Mouse (Mus musculus): Measurements from ENCODE around the gene Pom121.

The Pom121 gene

DNA sequence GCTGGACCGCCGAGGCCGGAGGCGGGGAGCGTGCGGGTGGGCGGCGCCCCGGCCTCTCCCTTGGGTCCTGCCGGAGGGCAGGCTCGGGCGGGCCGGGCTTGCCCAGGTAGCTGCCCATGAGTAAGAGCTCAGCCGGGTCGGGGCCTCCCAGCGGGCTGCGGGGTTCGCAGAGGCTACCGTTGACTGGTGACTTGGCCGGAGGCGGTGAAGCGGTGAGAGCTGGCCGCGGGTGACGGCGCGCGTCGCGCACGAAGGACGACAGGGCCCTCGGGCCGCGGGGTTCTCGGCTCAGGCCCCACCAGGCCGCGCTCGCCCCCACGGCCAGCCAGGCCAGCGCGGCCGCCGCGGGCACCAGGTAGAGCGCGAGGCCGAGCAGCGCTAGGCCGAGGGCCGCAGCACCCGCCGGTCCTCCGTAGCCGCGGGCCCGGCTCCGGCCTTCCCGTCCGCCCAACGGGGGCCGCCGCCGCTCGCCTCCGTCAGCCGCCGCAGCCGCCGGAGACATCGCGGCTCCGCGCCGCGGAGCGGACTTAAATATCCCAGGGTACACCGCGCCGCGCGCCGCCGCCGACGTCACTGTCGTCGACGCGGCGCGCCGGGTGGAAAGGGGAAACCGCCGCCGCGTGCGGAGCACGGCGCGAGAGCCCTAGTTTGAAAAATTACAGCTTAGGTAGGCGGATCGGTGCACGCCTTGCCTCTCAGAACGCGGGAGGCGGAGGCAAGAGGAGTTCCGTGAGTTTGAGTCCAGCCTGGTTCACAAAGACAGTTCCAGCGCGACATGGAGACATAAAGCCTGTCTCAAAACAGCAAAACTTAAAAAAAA is at the start of gene Pom121:
Pom121 (minus strand) TSS at position 543 of the 820 bp plus-strand sequence.
- in situ Hi-C loops (cut with MboI; ENCODE audit: low sequenced_read_pairs), result no loop called here

DNA sequence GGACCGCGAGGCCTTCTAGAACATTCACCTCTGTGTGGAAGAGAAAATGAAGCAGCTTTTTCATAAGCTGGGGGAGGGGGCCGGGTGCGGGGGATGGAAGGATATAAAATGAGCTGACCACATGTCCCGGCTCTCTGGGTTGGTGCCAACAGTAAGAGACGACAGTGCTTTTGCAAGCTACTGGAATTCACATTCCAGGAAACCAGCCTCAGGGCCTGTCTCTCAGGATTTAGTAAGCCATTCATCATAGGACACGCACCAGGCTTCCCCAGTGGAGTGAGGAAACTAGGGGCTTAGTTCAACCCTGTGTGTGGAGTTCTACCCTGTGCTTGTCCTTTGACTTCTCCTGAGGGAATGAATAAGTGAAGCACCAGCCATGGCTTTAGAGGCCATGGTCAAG is 48.1 kb upstream of the Pom121 start:
- in situ Hi-C loops (cut with MboI; ENCODE audit: low sequenced_read_pairs), result no loop called here

DNA sequence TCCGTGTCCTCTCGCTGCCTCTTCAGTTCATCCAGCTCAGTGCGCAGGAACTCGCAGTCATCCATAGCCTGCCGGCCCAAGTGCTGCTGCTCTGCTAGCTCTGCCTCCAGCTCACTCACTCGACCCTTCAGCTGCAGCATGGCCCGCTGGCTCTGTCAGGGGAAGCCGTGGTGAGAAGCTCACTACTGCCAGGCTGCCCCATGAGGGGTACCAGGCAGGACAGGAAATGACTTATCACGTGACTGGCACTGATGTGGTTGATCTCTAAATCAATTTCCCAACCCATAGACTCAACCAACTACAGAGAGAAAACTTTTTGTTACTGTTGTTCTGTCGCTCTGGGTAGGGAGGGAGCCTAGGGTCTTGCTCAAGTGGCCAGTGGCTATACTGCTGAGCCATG is 40.7 kb upstream of the Pom121 start:
- in situ Hi-C loops (cut with MboI; ENCODE audit: low sequenced_read_pairs), result no loop called here

DNA sequence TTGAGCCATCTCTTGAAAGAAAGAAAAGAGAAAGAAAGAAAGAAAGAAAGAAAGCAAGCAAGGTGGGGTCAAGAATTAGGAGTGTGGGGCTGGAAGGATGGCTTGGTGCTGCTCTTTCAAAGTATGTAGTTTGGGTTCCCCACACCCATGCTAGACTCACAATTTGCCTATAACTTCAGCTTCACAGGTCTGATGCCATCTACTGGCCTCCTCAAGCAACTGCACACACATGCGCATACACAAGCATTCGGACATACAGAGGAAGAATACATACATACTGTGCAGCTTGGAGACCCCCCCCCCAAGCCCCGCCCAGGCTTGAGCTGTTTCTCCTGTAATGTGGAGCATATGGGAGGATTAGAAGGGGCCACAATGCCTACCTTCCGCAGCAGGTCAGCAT is 39.5 kb upstream of the Pom121 start:
- in situ Hi-C loops (cut with MboI; ENCODE audit: low sequenced_read_pairs), result no loop called here

GRCm38 (mm10) chr5:135431111-135431510 is 36.8 kb upstream of the Pom121 start:
- in situ Hi-C loops (cut with MboI; ENCODE audit: low sequenced_read_pairs), result no loop called here

DNA sequence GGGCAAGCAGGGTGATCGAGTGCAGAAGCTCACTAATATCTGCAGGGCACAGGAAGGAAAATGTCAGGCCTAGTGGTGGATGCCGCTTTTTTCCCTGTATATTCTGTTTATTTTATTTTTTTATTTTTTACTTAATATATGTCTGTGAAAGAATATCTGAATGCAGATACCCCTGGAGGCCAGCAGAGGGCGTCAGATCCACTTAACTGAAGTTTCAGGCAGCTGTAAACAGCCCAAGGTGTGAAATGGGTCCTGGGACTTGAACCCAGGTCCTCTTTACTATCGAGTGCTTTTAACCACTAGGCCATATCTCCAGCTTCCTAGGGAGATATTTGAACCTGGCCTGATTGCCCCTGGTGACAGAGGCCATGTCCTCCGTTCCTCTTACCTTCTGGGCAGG is 34.4 kb upstream of the Pom121 start:
- in situ Hi-C loops (cut with MboI; ENCODE audit: low sequenced_read_pairs), result no loop called here

GRCm38 (mm10) chr5:135410266-135410665 is 15.9 kb upstream of the Pom121 start:
- in situ Hi-C loops (cut with MboI; ENCODE audit: low sequenced_read_pairs), result loop anchor here (25.0 kb wide), 1 partner anchor 352 kb away; no protein-coding TSS in a partner anchor

GRCm38 (mm10) chr5:135408114-135408513 is 13.8 kb upstream of the Pom121 start:
- in situ Hi-C loops (cut with MboI; ENCODE audit: low sequenced_read_pairs), result loop anchor here (25.0 kb wide), 1 partner anchor 354 kb away; no protein-coding TSS in a partner anchor

DNA sequence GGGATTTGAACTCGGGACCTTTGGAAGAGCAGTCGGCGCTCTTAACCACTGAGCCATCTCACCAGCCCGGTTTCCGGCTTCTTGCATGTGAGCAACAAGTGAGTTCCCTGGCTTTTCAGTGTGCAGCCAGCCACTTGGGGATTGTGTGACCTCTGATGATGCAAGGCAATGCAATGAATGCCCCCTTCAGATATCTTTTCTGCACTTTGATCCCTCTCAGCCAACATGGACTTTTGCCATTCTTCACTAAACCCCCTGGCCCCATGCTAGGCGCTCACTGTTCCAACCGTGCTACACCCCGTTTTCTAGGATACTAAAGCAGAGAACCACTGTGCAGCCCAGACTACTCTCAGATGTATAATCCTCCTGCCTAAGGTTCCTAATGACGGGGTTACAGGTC is 11.1 kb upstream of the Pom121 start:
- in situ Hi-C loops (cut with MboI; ENCODE audit: low sequenced_read_pairs), result loop anchor here (25.0 kb wide), 1 partner anchor 357 kb away; no protein-coding TSS in a partner anchor

DNA sequence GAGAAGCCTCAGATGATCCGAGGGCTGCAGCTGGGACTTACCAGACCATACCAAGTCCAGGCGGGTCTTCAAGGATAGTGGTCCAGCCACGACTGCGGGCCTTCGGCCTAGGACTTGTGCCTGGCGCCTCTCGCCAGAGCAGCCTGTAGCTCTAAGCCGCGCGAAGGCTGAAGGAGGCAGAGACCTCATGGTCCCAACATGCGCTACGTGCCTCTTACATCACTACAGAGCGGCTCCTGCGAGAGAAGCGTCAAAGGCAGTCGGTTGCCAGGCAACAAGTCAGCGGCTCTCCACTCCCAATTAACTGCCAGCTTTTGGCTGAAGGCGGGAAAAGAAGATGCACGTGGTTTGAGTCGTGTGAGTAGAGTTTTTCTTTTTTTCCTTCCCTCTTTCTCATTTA is 10.3 kb upstream of the Pom121 start:
- in situ Hi-C loops (cut with MboI; ENCODE audit: low sequenced_read_pairs), result loop anchor here (5.0 to 25.0 kb wide), 2 partner anchors 88 to 358 kb away; no protein-coding TSS in a partner anchor

DNA sequence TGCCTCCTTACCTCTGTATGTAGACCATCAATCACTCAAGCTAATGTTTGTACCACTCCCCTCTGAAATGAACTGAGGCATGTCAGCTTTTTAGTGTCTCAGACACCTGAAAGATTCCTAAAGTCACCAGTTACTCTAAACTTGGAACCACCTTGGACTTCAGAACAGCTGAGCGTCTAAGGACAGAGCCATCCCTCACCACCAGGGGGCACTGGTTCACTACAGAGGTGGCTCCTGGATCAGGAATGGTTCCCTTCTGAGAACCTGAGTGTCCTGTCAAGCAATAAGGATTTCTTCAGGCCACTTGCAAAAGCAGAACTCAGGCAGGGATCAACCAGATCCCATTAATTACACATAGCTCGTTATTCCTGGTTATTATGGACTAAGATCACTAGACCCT is 5.9 kb upstream of the Pom121 start:
- in situ Hi-C loops (cut with MboI; ENCODE audit: low sequenced_read_pairs), result loop anchor here (5.0 to 25.0 kb wide), 2 partner anchors 92 to 362 kb away; no protein-coding TSS in a partner anchor

DNA sequence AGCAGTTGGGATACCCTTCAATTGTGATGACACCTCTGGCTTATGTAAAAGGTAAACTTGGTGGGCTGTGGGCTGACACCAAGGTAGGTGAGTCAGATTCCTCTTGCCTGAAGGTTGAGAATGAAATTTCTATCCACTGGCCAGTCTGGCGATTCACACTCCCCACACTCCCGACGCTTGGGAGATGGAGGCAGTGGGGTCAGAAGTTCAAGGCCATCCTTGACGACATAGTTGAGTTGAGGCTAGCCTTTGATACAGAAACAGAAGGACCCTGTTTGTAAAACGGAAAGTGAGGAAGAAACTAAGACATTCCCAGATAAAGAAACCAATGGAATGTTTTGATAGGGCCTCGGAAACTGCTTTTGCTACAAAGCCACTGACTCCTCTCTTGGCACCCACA is 5.0 kb upstream of the Pom121 start:
- in situ Hi-C loops (cut with MboI; ENCODE audit: low sequenced_read_pairs), result no loop called here

GRCm38 (mm10) chr5:135395826-135396225 is 1.5 kb upstream of the Pom121 start:
- in situ Hi-C loops (cut with MboI; ENCODE audit: low sequenced_read_pairs), result no loop called here

DNA sequence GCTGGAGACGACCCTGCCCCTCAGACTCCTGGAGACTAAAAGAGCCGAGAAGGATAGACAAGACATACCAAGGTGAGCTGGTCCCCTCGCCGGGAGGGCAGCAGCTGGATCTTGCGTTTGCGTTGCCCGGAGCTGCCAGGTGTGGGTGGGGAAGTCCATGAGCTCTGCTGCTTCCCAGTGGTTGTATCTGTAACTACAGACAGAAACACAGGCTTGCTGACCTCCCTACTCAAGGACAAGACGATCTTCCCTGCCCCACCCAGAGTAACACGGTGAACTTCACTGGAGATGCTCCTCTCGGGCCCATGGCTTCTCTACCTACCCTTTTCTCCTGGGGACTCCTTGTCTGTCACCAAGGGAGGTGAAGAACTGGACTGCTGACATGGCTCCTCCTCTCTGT is 10.6 kb downstream of the Pom121 start:
- in situ Hi-C loops (cut with MboI; ENCODE audit: low sequenced_read_pairs), result no loop called here

GRCm38 (mm10) chr5:135382746-135383145 is 11.6 kb downstream of the Pom121 start:
- in situ Hi-C loops (cut with MboI; ENCODE audit: low sequenced_read_pairs), result no loop called here

DNA sequence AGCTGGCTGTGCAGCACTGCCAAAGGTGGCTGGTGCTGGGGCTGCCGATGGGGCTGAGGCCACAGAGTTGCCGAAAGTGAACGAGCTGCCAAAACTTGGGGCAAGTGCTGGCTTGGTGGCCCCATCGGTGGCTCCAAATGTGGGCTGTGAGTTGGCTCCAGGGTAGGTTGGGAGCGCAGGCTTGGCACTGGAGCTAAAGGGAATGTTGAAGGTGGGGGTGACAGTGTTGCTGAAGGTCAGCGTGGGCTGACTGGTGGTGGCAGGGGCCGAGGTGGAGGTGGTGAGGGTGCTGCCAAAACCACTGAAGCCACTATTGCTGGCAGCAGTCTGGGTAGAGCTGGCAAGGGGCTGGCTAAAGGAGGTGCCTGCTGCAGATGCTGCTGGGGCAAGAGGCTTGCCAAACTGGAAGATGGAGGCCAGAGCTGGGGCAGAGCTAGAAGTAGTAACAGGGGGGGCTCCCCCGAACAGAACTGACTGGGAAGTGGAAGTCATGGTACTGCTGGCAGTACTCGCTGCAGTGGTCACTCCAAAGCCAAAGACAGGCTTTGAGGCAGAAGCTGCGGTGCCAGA is 12.9 kb downstream of the Pom121 start:
- in situ Hi-C loops (cut with MboI; ENCODE audit: low sequenced_read_pairs), result no loop called here

GRCm38 (mm10) chr5:135380681-135381080 is 13.7 kb downstream of the Pom121 start:
- in situ Hi-C loops (cut with MboI; ENCODE audit: low sequenced_read_pairs), result no loop called here

- in situ Hi-C loops (cut with MboI; ENCODE audit: low sequenced_read_pairs), result no loop called here
Observed at GRCm38 (mm10) chr5:135376341-135376740, 18.0 kb downstream of the Pom121 start.

DNA sequence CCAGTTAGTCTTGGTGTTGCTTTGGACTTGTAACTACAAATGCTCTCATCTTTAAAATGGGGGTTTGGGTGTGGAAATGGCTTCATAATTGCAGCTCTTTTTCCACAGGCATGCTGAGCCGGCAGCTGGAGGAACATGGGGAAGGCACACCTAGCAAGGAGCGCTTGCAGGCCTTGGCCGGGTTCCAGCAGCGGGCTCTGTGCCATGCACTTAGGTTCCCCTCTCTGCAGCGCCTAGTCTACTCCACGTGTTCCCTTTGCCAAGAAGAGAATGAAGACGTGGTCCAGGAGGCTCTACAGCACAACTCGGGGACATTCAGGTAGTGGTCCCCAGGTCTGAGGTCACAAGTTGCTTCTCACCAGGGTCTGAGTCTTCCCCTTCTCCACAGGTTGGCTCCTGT is 19.2 kb downstream of the Pom121 start:
- in situ Hi-C loops (cut with MboI; ENCODE audit: low sequenced_read_pairs), result no loop called here

DNA sequence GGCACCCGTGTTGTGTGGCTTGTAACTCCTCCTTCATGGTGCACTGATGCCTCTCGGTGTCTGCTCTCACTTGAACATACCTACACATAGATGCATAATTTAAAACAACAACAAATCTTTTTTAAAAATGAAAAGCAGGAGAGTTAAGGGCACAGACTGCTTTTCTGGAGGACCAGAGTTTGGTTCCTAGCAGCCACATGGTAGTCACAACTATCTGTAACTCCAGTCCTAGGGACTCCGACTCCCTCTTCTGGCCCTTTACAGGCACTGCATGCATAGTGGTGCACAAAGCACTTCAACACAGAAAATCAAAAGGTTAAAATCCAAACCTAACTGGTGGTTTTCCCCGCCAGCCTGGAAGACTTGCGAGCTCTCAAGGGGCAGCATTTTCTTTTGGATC is 20.7 kb downstream of the Pom121 start:
- in situ Hi-C loops (cut with MboI; ENCODE audit: low sequenced_read_pairs), result no loop called here

DNA sequence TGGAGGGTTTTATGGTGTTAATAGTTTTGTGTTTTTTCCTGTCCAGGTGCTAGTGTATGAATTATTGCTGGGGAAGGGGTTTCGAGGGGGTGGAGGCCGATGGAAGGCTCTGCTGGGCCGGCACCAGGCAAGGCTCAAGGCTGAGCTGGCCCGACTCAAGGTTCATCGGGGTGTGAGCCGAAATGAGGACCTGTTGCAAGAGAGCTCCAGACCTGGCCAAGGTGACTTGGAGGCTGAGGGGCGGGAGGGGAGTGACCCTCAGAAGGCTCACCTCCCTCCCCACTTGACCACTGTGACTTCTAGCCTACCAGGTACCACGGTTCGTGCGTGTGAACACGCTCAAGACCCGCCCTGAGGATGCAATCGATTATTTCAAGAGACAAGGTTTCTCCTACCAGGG is 23.2 kb downstream of the Pom121 start:
- in situ Hi-C loops (cut with MboI; ENCODE audit: low sequenced_read_pairs), result no loop called here
